Mouse (Mus musculus) intestine, embryonic 14.5 days (tissue): Measurements from ENCODE around the gene Medag. TPM values are rescaled to one million over a fixed set of nuclear protein-coding genes. Genes with fewer than 3 reads are reported as not detected.

Experiments used
- ATAC-seq: fragments of 200-750 bp; cut with Nextera tagmentation; replicated peaks from 2 replicates; pipeline ENCODE4 v1.8.0; 2017; ENCODE audit warnings: low read depth, moderate number of reproducible peaks, moderate TSS enrichment, moderate library complexity; ENCODE audit not compliant: low FRiP score, low TSS enrichment
- DNase-seq: peaks from one replicate; pipeline ENCODE4 v3.0.0-alpha.2; 2018; ENCODE audit warnings: low spot score
- H3K27ac ChIP-seq: fragments of 300-500 bp; sonication (generic); 2 replicates; pipeline ENCODE4 v1.5.1; 2014; ENCODE audit warnings: low read depth, mild to moderate bottlenecking, control low read depth
- H3K27me3 ChIP-seq: fragments of 300-500 bp; sonication (generic); replicated peaks from 2 replicates; pipeline ENCODE4 v1.6.1; 2014; ENCODE audit warnings: low read length, control low read depth; ENCODE audit not compliant: control insufficient read depth, insufficient read depth
- H3K36me3 ChIP-seq: fragments of 300-500 bp; sonication (generic); 2 replicates; pipeline ENCODE4 v1.6.1; 2014; ENCODE audit warnings: low read length, control low read depth; ENCODE audit not compliant: control insufficient read depth, insufficient read depth
- H3K4me1 ChIP-seq: fragments of 300-500 bp; sonication (generic); replicated peaks from 2 replicates; pipeline ENCODE4 v1.6.1; 2014; ENCODE audit warnings: low read length, control low read depth, mixed read lengths; ENCODE audit not compliant: control insufficient read depth, insufficient read depth
- H3K4me2 ChIP-seq: fragments of 300-500 bp; sonication (generic); 2 replicates; pipeline ENCODE4 v1.6.1; 2014; ENCODE audit warnings: low read length
- H3K4me3 ChIP-seq: fragments of 300-500 bp; sonication (generic); 2 replicates; pipeline ENCODE4 v1.5.1; 2014; ENCODE audit warnings: low read depth, low read length, control low read depth, mixed read lengths
- H3K9ac ChIP-seq: fragments of 300-500 bp; sonication (generic); 2 replicates; pipeline ENCODE4 v1.6.1; 2014; ENCODE audit warnings: mild to moderate bottlenecking, low read length
- H3K9me3 ChIP-seq: fragments of 300-500 bp; sonication (generic); 2 replicates; pipeline ENCODE4 v1.6.1; 2016; ENCODE audit warnings: low read length, control low read depth; ENCODE audit not compliant: control insufficient read depth
- WGBS: fragments of 180-500 bp; shearing (Covaris S2); extraction: QIAGEN DNeasy Blood & Tissue Kit; methylation state at CpG from one replicate; pipeline ENCODE4 v1.1.7; 2014; 5-methylcytosine and 5-hydroxymethylcytosine counted together
- polyA plus RNA-seq: library from polyadenylated mRNA; unstranded; fragments of >200 nt; fragmentation: Nextera tagmentation; extraction: Ambion mirVana; gene quantifications from 2 replicates; pipeline ENCODE4 v1.2.1, GENCODE M21; 2014

Medag gene
- polyA plus RNA-seq, 1 experiment from 2014 or later: 2.2 TPM

DNA sequence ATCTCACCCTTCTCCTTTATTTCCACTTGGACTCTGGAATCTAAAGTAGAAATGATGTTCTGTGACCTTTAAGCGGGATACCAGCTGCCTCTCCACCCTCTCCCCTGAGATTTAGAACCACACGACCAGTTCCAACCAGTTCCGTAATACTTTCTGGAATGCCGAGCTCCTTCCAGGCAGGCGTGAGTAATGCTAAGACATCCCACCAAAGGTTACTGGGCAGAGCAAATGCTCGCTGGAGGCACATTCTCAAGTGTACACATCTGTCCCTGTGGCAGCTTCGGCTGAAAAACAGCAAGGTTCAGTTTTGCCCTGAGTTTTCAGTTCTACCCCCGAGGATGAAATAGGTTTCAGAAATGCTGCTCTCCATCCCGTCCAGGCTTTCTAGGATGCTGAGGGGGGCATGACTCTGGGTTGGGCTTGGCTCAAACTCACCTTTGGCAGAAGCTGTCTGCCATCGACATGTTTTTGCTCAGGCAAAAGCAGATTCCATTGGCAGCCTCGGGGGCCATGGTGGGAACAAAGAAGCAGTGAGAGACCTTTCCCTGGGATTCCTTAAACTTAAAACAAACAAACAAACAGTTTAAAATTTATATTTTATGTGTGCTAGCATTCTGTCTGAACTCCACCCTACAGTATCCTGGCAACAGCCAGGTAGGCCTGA lies 21.9 kb upstream of the Medag start:
- Histone ChIP-seq H3K9ac (no peak overlapping the region), H3K27ac (peak overlapping the region; percentile 51), H3K9me3 (0 out of 2 replicates have a peak, but pooled peaks cover 4% of the 10 kb centered on the region), H3K36me3 (no peaks in the 10 kb centered on the region), H3K4me2 (no peak overlapping the region), H3K27me3 (no peaks in the 10 kb centered on the region), H3K4me3 (no peak overlapping the region), H3K4me1 (peaks cover 18% of the 10 kb centered on the region)
- ATAC-seq (no peak), DNase-seq (no peak)
- 44% methylated on average over 11 of the region's 11 CpGs for WGBS

DNA sequence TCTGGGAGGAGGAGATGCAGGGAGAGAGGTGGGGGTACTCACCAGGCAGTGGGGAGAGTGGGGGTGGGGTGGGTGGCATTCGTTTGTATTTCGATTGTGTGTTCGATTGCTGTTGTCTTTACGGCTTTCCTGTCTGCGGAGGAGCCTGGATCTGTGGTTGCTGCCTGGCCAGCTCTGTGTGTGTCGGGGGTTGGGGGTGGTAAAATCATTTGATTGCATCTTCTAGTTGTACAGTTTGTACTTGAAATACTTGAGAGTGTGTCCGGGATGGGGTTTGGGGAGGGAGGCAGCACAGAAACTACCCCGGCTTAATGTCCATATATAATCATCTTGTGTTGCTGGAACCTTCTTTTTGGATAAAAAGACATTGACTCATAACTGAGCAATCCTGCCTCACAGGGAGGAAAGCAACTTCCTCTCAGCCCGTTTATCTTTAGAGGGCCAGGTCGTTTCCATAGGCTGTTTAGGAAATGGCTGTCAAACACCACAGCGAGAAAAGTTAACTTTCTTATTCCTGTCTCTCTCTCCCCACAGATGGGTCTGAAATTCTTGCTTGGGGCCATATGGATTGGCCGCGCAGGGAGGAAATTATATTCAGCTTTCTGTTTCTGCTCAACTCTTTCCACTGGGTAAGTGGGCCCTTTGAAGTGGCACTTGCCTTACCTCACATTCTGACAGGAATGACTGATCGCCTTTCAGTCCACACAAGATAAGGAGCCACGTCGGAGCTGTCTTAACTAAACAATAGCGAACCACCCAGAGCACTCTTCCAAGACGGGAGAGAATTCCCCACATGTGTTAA lies 19.8 kb upstream of the Medag start:
- Histone ChIP-seq H3K4me2 (peak overlapping the region; percentile 12), H3K36me3 (no peaks in the 10 kb centered on the region), H3K27ac (peak overlapping the region; percentile 75), H3K27me3 (no peaks in the 10 kb centered on the region), H3K4me3 (no peak overlapping the region), H3K9me3 (0 out of 2 replicates have a peak, but pooled peaks cover 4% of the 10 kb centered on the region), H3K9ac (no peak overlapping the region), H3K4me1 (peaks cover 18% of the 10 kb centered on the region)
- ATAC-seq (peak; percentile 68), DNase-seq (peak; percentile 59)
- 8% methylated on average over 18 of the region's 18 CpGs for WGBS

- H3K9ac ChIP-seq: no peak overlapping the region
- no peaks in the 10 kb centered on the region for H3K27me3 ChIP-seq
- H3K4me3 ChIP-seq: no peak overlapping the region
- H3K36me3 ChIP-seq: no peaks in the 10 kb centered on the region
- H3K9me3 ChIP-seq: 0 out of 2 replicates have a peak, but pooled peaks cover 4% of the 10 kb centered on the region
- no peak for DNase-seq
- peaks cover 18% of the 10 kb centered on the region for H3K4me1 ChIP-seq
- no peak for ATAC-seq
- H3K4me2 ChIP-seq: no peak overlapping the region; the same call in 1 of the 2 replicates
- WGBS: 41% methylated on average over 6 of the region's 6 CpGs
- H3K27ac ChIP-seq: peak overlapping the region; percentile 75
These were observed 19.0 kb upstream of the Medag start for GRCm38 (mm10) chr5:149392420-149392988.

DNA sequence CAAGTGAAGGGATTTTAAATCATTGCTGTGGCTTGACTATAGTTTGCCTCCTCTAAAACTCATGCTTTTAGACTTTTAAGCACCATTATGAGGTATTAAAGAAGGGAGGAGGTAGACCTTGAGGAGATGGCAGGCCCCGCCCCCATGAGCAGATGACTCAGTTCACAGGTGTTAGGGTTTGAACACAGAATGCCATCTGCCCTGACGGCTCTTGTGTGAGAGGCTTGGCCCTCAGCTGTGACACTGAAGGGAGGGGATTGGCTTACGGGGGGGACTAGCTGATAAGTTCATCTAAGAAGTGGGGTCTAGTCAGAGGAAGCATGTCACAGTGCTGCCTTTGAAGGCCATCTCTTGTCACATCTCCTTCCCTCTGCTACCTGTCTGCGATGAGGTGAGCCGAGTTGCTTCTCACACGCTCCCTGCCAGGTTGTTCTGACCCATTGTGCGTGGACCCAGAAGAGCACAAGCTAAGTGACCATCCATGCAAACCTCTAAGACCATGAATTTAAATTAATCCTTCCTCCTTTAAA lies 10.0 kb upstream of the Medag start:
- Histone ChIP-seq H3K4me2 (no peak overlapping the region), H3K4me3 (no peak overlapping the region), H3K9me3 (no peaks in the 10 kb centered on the region; the same call in 1 of the 2 replicates), H3K9ac (no peak overlapping the region), H3K4me1 (no peaks in the 10 kb centered on the region; the same call in 1 of the 2 replicates), H3K27ac (no peak overlapping the region), H3K27me3 (no peaks in the 10 kb centered on the region), H3K36me3 (no peaks in the 10 kb centered on the region)
- DNase-seq (no peak), ATAC-seq (no peak)
- WGBS: 91% methylated on average over 7 of the region's 7 CpGs

DNA sequence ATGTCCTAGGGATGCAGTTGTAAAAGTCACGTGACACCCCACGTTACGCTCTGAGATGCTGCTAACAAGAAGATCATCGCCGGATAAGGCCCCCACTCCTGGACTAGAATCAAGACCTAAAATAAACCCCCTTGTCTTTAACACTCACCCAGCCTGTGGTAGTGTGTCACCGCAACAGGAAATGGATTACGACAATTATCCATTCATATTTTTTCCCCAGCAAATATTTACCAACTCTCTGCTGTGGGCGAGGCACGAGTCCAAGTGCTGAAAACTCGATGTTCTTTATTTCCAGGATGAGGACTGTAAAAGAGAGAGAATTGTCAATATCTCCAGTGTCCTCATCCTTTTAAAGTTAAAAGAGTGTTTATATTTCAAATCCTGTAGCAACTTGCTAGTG lies 9.5 kb upstream of the Medag start:
- Histone ChIP-seq H3K4me1 (no peaks in the 10 kb centered on the region; the same call in 1 of the 2 replicates), H3K4me3 (no peak overlapping the region), H3K27ac (no peak overlapping the region), H3K27me3 (no peaks in the 10 kb centered on the region), H3K36me3 (no peaks in the 10 kb centered on the region), H3K9ac (no peak overlapping the region), H3K9me3 (no peaks in the 10 kb centered on the region; the same call in 1 of the 2 replicates), H3K4me2 (no peak overlapping the region)
- WGBS: 76% methylated on average over 10 of the region's 10 CpGs
- no peak for DNase-seq
- ATAC-seq: no peak

DNA sequence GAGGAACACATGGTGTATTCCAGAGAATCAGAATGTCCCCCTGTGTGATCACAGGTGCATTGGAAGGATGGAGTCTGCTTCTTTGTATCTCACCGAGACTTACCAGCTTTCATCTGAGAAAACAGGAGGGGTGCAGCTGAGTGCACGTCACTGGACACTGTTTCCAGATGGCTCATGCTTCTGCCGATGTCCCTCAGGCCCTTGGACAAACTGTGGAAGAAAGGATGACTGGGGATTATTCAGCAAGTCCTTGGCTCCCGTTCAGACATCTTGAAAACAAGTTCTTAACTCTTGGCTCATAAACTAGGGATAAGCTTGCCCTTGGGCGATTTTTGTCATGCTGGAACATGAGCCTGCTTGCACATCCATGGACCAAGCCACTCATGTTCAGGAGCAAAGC lies 8.2 kb upstream of the Medag start:
- H3K4me2 ChIP-seq: no peak overlapping the region
- no peaks in the 10 kb centered on the region for H3K27me3 ChIP-seq
- no peaks in the 10 kb centered on the region for H3K36me3 ChIP-seq
- H3K4me3 ChIP-seq: no peak overlapping the region
- 72% methylated on average over 5 of the region's 5 CpGs for WGBS
- no peak overlapping the region for H3K27ac ChIP-seq
- no peaks in the 10 kb centered on the region; the same call in 1 of the 2 replicates for H3K4me1 ChIP-seq
- ATAC-seq (no peak), DNase-seq (no peak)
- peaks cover 3% of the 10 kb centered on the region; the same call in 1 of the 2 replicates for H3K9me3 ChIP-seq
- no peak overlapping the region for H3K9ac ChIP-seq

GRCm38 (mm10) chr5:149404710-149405109 lies 6.8 kb upstream of the Medag start:
- ATAC-seq (no peak), DNase-seq (no peak)
- Histone ChIP-seq H3K27me3 (no peaks in the 10 kb centered on the region), H3K9me3 (peaks cover 3% of the 10 kb centered on the region; the same call in 1 of the 2 replicates), H3K4me3 (no peak overlapping the region), H3K4me1 (no peaks in the 10 kb centered on the region), H3K27ac (no peak overlapping the region), H3K36me3 (no peaks in the 10 kb centered on the region), H3K4me2 (no peak overlapping the region), H3K9ac (no peak overlapping the region)
- WGBS: 78% methylated on average over 5 of the region's 5 CpGs

DNA sequence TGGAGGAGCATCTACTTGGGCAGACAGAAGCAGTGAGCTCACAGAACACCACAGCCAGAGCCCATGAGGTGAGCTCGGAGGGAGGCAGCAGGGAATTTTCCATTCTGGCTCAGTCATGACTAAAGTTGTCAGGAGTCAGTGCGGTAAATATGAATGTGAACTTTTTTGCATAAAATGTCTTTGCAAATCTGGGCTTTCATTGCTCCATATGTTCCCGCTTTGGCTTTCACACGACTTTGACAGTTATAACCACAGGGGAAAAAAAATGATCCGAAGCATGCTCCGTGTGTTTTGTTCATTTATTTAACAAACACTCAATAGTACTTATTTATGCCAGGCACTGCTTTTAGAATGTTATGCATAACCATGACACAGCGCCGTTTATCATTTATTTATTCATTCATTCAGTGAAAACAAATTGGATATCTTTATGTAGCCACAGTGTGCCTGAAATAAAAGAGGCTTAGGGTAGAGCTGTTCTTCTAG lies 4.7 kb upstream of the Medag start:
- Histone ChIP-seq H3K4me2 (no peak overlapping the region), H3K27me3 (no peaks in the 10 kb centered on the region)
- WGBS: 84% methylated on average over 8 of the region's 8 CpGs

More for the DNA sequence above, 4.7 kb upstream of the Medag start:
- ATAC-seq: no peak
- H3K4me1 ChIP-seq: peaks cover 9% of the 10 kb centered on the region; the same call in 1 of the 2 replicates
- DNase-seq: no peak
- H3K36me3 ChIP-seq: no peaks in the 10 kb centered on the region
- H3K9ac ChIP-seq: no peak overlapping the region
- peaks cover 3% of the 10 kb centered on the region; the same call in 1 of the 2 replicates for H3K9me3 ChIP-seq
- no peak overlapping the region for H3K27ac ChIP-seq
- H3K4me3 ChIP-seq: no peak overlapping the region
